Mouse (Mus musculus) hindbrain, embryonic 12.5 days (tissue): ENCODE data around the gene Disc1. TPM values are rescaled to one million over a fixed set of nuclear protein-coding genes. Genes with fewer than 3 reads are reported as not detected.

Source experiments
- ATAC-seq: fragments of 200-750 bp; cut with Nextera tagmentation; 2 replicates; pipeline ENCODE4 v1.8.0; 2017; ENCODE audit warnings: moderate TSS enrichment; ENCODE audit not compliant: low FRiP score
- H3K27ac ChIP-seq: fragments of 300-500 bp; sonication (generic); 2 replicates; pipeline ENCODE4 v1.5.1; 2016; ENCODE audit warnings: mild to moderate bottlenecking
- H3K27me3 ChIP-seq: fragments of 300-500 bp; sonication (generic); 2 replicates; pipeline ENCODE4 v1.6.1; 2016; ENCODE audit warnings: mild to moderate bottlenecking
- H3K36me3 ChIP-seq: fragments of 300-500 bp; sonication (generic); 2 replicates; pipeline ENCODE4 v1.6.1; 2016; ENCODE audit warnings: mild to moderate bottlenecking
- H3K4me1 ChIP-seq: fragments of 300-500 bp; sonication (generic); 2 replicates; pipeline ENCODE4 v1.6.1; 2016
- H3K4me2 ChIP-seq: fragments of 300-500 bp; sonication (generic); replicated peaks from 2 replicates; pipeline ENCODE4 v1.6.1; 2016; ENCODE audit warnings: mild to moderate bottlenecking
- H3K4me3 ChIP-seq: fragments of 300-500 bp; sonication (generic); 2 replicates; pipeline ENCODE4 v1.5.1; 2016; ENCODE audit warnings: mild to moderate bottlenecking
- H3K9ac ChIP-seq: fragments of 300-500 bp; sonication (generic); 2 replicates; pipeline ENCODE4 v1.6.1; 2016; ENCODE audit warnings: mild to moderate bottlenecking, moderate library complexity
- H3K9me3 ChIP-seq: fragments of 300-500 bp; sonication (generic); replicated peaks from 2 replicates; pipeline ENCODE4 v1.6.1; 2016; ENCODE audit warnings: mild to moderate bottlenecking
- WGBS: fragments of 180-500 bp; shearing (Covaris S2); methylation state at CpG from one replicate; pipeline ENCODE4 v1.1.7; 2016; 5-methylcytosine and 5-hydroxymethylcytosine counted together
- polyA plus RNA-seq: library from polyadenylated mRNA; unstranded; fragments of >200 nt; fragmentation: Nextera tagmentation; extraction: Ambion mirVana; gene quantifications from 2 replicates; pipeline ENCODE4 v1.2.1, GENCODE M21; 2016

Disc1 gene
- polyA plus RNA-seq, 1 experiment from 2014 or later, result 2.8 TPM

DNA sequence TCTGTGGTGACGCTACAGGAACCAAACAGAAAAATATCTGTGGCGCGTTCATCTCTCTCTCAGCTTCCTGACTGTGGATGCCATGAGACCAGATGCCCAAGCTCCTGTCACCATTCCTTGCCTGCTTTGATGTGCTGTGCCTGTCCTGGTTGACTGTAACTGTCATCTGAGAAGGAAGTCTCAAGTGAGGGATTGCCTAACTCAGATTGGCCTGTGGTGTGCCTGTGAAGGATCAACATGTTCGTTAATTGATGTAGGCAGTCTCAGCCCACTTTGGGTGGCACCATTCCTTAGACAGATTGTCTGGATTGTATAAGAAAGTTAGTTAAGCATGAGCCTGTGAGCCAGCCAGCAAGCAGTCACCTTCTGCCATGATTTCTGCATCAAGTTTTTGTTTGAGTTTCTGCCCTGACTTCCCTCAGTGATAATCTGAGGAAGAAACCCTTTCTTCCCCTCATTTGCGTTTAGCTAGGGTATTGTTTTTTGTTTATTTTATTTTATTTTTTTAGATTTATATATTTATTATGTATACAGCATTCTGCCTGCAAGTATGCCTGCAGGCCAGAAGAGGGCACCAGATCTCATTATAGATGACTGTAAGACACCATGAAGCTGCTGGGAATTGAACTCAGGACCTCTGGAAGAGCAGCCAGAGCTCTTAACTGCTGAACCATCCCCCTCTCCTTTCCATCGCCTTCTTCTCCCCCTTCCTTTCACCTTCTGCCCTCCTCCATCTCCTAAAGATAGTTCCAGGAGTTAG is 14.3 kb downstream of the Disc1 start:
- H3K27me3 ChIP-seq, result peaks cover 3% of the 10 kb centered on the region; the same call in 1 of the 2 replicates
- no peak overlapping the region for H3K27ac ChIP-seq
- H3K4me3 ChIP-seq, result no peak overlapping the region
- WGBS, result 85% methylated on average over 6 of the region's 6 CpGs
- ATAC-seq, result no peak
- H3K36me3 ChIP-seq, result no peaks in the 10 kb centered on the region
- no peak overlapping the region for H3K4me2 ChIP-seq
- H3K9ac ChIP-seq, result no peak overlapping the region
- H3K4me1 ChIP-seq, result peaks cover 14% of the 10 kb centered on the region; the same call in 1 of the 2 replicates
- no peaks in the 10 kb centered on the region for H3K9me3 ChIP-seq

- Histone ChIP-seq H3K4me1 (peaks cover 14% of the 10 kb centered on the region; the same call in 1 of the 2 replicates), H3K9me3 (no peaks in the 10 kb centered on the region), H3K4me2 (no peak overlapping the region), H3K36me3 (no peaks in the 10 kb centered on the region), H3K9ac (no peak overlapping the region), H3K4me3 (no peak overlapping the region), H3K27ac (no peak overlapping the region), H3K27me3 (peaks cover 3% of the 10 kb centered on the region; the same call in 1 of the 2 replicates)
- ATAC-seq, result no peak
- 78% methylated on average over 7 of the region's 7 CpGs for WGBS
These were observed 15.3 kb downstream of the Disc1 start for GRCm38 (mm10) chr8:125069304-125069703.

GRCm38 (mm10) chr8:125069733-125070132 is 15.7 kb downstream of the Disc1 start:
- peaks cover 14% of the 10 kb centered on the region; the same call in 1 of the 2 replicates for H3K4me1 ChIP-seq
- H3K27ac ChIP-seq, result no peak overlapping the region
- H3K27me3 ChIP-seq, result peaks cover 3% of the 10 kb centered on the region; the same call in 1 of the 2 replicates
- H3K9me3 ChIP-seq, result no peaks in the 10 kb centered on the region
- ATAC-seq, result no peak
- H3K9ac ChIP-seq, result no peak overlapping the region
- WGBS, result 61% methylated on average over 6 of the region's 6 CpGs
- H3K36me3 ChIP-seq, result no peaks in the 10 kb centered on the region
- H3K4me3 ChIP-seq, result no peak overlapping the region
- no peak overlapping the region for H3K4me2 ChIP-seq

GRCm38 (mm10) chr8:125074141-125074540 is 20.1 kb downstream of the Disc1 start:
- no peaks in the 10 kb centered on the region for H3K36me3 ChIP-seq
- no peak overlapping the region for H3K9ac ChIP-seq
- peaks cover 10% of the 10 kb centered on the region; the same call in 1 of the 2 replicates for H3K4me1 ChIP-seq
- H3K27me3 ChIP-seq, result no peaks in the 10 kb centered on the region
- H3K9me3 ChIP-seq, result no peaks in the 10 kb centered on the region
- H3K27ac ChIP-seq, result no peak overlapping the region
- H3K4me2 ChIP-seq, result no peak overlapping the region
- no peak overlapping the region for H3K4me3 ChIP-seq
- 91% methylated on average over 10 of the region's 10 CpGs for WGBS
- no peak for ATAC-seq

- H3K9ac ChIP-seq, result no peak overlapping the region
- H3K4me2 ChIP-seq, result no peak overlapping the region
- H3K9me3 ChIP-seq, result no peaks in the 10 kb centered on the region
- peaks cover 10% of the 10 kb centered on the region; the same call in 1 of the 2 replicates for H3K4me1 ChIP-seq
- H3K36me3 ChIP-seq, result no peaks in the 10 kb centered on the region
- WGBS, result 88% methylated on average over 2 of the region's 2 CpGs
- no peak overlapping the region for H3K27ac ChIP-seq
- ATAC-seq, result no peak
- H3K4me3 ChIP-seq, result no peak overlapping the region
- no peaks in the 10 kb centered on the region for H3K27me3 ChIP-seq
These were observed 20.6 kb downstream of the Disc1 start for GRCm38 (mm10) chr8:125074581-125074980.

GRCm38 (mm10) chr8:125075389-125075788 is 21.4 kb downstream of the Disc1 start:
- Histone ChIP-seq H3K9me3 (no peaks in the 10 kb centered on the region), H3K27me3 (no peaks in the 10 kb centered on the region), H3K4me2 (no peak overlapping the region), H3K4me1 (peaks cover 7% of the 10 kb centered on the region), H3K36me3 (no peaks in the 10 kb centered on the region), H3K9ac (no peak overlapping the region), H3K4me3 (no peak overlapping the region), H3K27ac (no peak overlapping the region)
- 90% methylated on average over 4 of the region's 4 CpGs for WGBS
- ATAC-seq, result no peak

DNA sequence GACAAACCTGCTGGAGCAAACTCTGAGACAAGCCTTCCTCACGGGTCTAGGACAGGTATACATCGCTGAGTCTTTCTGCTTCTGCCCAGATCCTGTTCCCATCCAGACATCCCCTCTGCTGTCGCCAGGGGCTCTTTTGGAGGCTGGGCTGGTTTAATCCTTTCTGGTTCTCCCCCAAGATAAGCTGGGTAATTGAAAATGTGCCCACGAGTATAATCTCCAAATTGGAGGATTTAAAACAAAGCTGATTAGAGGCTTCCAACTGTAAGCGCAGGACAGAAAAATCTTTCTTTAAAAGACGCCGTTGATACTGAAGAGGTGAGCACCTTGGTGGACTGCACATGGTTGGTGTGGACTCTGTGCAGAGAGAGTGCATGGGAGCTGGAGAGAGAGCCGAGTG is 23.3 kb downstream of the Disc1 start:
- no peaks in the 10 kb centered on the region for H3K36me3 ChIP-seq
- H3K4me2 ChIP-seq, result no peak overlapping the region
- no peak overlapping the region for H3K9ac ChIP-seq
- peaks cover 19% of the 10 kb centered on the region for H3K4me1 ChIP-seq
- no peak for ATAC-seq
- H3K9me3 ChIP-seq, result no peaks in the 10 kb centered on the region
- H3K27me3 ChIP-seq, result no peaks in the 10 kb centered on the region
- no peak overlapping the region for H3K4me3 ChIP-seq
- 85% methylated on average over 8 of the region's 8 CpGs for WGBS
- H3K27ac ChIP-seq, result no peak overlapping the region

DNA sequence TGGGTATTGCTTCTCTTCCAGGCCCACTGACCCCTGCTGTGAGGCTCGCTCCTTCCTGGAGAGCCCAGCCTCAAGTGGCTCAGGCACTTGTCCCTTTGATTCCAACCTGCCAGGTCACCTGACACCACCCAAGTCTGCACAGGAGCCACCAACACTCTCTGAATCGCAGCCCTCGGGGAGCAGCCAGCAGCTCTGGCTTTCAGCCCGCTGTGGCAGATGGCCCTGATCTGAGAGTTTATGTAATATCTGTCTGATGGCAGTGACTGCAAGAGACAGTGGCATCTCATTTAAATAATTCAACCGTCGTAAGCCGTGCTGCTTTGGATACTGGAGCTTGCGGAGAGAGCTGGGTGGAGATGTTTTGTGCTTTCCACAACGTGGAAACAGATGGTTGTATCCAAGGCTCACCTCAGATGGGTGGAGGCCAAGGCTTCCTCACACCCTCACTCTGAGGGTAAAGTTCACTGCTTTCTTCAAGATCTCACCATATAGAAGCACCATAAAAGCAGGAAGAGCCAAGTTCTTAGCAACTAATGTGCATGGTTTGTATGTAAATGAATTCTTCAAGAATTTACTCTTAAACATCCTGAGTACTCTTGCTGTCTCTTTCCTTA is 24.9 kb downstream of the Disc1 start:
- Histone ChIP-seq H3K27me3 (no peaks in the 10 kb centered on the region), H3K36me3 (no peaks in the 10 kb centered on the region), H3K9ac (no peak overlapping the region), H3K4me3 (no peak overlapping the region), H3K27ac (peak overlapping the region; percentile 18), H3K4me2 (no peak overlapping the region), H3K9me3 (no peaks in the 10 kb centered on the region), H3K4me1 (peaks cover 19% of the 10 kb centered on the region)
- ATAC-seq, result peak; percentile 26; the same call in 1 of the 2 replicates
- 54% methylated on average over 9 of the region's 9 CpGs for WGBS

GRCm38 (mm10) chr8:125080388-125081344 is 26.7 kb downstream of the Disc1 start:
- no peaks in the 10 kb centered on the region for H3K9me3 ChIP-seq
- H3K27ac ChIP-seq, result no peak overlapping the region
- H3K4me1 ChIP-seq, result peaks cover 25% of the 10 kb centered on the region
- H3K27me3 ChIP-seq, result no peaks in the 10 kb centered on the region
- no peaks in the 10 kb centered on the region for H3K36me3 ChIP-seq
- 72% methylated on average over 19 of the region's 19 CpGs for WGBS
- no peak for ATAC-seq
- no peak overlapping the region for H3K4me2 ChIP-seq
- no peak overlapping the region for H3K4me3 ChIP-seq
- H3K9ac ChIP-seq, result no peak overlapping the region

DNA sequence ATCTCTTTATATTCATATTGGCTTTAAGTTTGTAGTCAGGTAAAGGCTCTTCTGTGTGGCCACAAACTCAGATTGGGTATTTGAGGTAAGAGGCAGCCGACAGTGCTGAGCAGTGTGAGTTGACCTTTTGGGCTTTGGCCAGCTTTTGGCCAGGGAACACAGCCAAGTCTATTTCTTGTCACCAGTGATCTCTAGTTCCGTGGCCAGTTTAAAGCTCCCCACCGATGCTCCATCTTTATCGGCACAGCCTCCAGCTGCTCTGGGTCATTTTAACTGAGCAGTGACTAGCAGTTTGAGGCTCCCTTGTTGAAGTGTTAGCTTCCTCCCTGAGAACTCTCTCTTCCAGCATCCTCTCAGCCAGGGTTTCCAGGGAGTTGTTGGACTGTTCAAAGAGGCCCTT is 29.8 kb downstream of the Disc1 start:
- H3K4me1 ChIP-seq, result peaks cover 27% of the 10 kb centered on the region
- H3K9ac ChIP-seq, result no peak overlapping the region; the same call in 1 of the 2 replicates
- no peaks in the 10 kb centered on the region for H3K36me3 ChIP-seq
- no peak for ATAC-seq
- H3K4me3 ChIP-seq, result no peak overlapping the region
- no peaks in the 10 kb centered on the region for H3K9me3 ChIP-seq
- no peak overlapping the region for H3K4me2 ChIP-seq
- 0 out of 2 replicates have a peak overlapping the region, but pooled peaks have one; percentile 23 for H3K27ac ChIP-seq
- 67% methylated on average over 4 of the region's 4 CpGs for WGBS
- no peaks in the 10 kb centered on the region for H3K27me3 ChIP-seq

- ATAC-seq, result no peak
- Histone ChIP-seq H3K4me1 (peaks cover 25% of the 10 kb centered on the region), H3K27me3 (no peaks in the 10 kb centered on the region), H3K4me2 (no peak overlapping the region), H3K9ac (no peak overlapping the region), H3K27ac (no peak overlapping the region), H3K36me3 (no peaks in the 10 kb centered on the region), H3K4me3 (no peak overlapping the region), H3K9me3 (no peaks in the 10 kb centered on the region)
- WGBS, result 77% methylated on average over 7 of the region's 7 CpGs
These were observed 30.5 kb downstream of the Disc1 start for GRCm38 (mm10) chr8:125084523-125084922.
